Mouse (Mus musculus): ENCODE data around the gene Hfe.

- TF ChIP-seq CTCF (IDR thresholded peaks at IDR 0.05; ENCODE audit: extremely low read depth, insufficient read depth, low read length) (no peak), POLR2A (IDR thresholded peaks at IDR 0.05; ENCODE audit: extremely low read depth, insufficient read depth, low read length) (no peak)
Observed at GRCm38 (mm10) chr13:23751478-23751956, 40.9 kb upstream of the Hfe start.
